Mouse (Mus musculus): ENCODE results near the gene Dgkz.

Dgkz gene

GRCm38 (mm10) chr2:91996006-91996405 is 20.3 kb upstream of the Dgkz start:
- CTCF ChIA-PET, result no interaction called here

- CTCF ChIA-PET, result no interaction called here
Observed at GRCm38 (mm10) chr2:91993409-91993808, 17.7 kb upstream of the Dgkz start.

- CTCF ChIA-PET, result interaction anchor here (0.7 kb wide), 1 partner anchor 167 kb away, joined by 3 read pairs; no protein-coding TSS in a partner anchor
Observed at GRCm38 (mm10) chr2:91989750-91990149, 14.1 kb upstream of the Dgkz start.

GRCm38 (mm10) chr2:91987542-91987941 is 11.9 kb upstream of the Dgkz start:
- CTCF ChIA-PET, result interaction anchor here (0.5 to 1.8 kb wide), 6 partner anchors 13 to 70 kb away, joined by 3 to 27 read pairs (median 3); no protein-coding TSS in a partner anchor

- CTCF ChIA-PET, result interaction anchor here (1.3 to 1.6 kb wide), 2 partner anchors 11 to 43 kb away, joined by 3 to 4 read pairs; no protein-coding TSS in a partner anchor
Observed at GRCm38 (mm10) chr2:91986071-91986470, 10.4 kb upstream of the Dgkz start.

GRCm38 (mm10) chr2:91984906-91985525 is 9.4 kb upstream of the Dgkz start:
- CTCF ChIA-PET, result interaction anchor here (0.7 to 1.6 kb wide), 2 partner anchors 42 to 389 kb away, joined by 3 to 4 read pairs; partner anchors contain the start of genes Large2 and Pex16

GRCm38 (mm10) chr2:91984439-91984838 is 8.8 kb upstream of the Dgkz start:
- CTCF ChIA-PET, result interaction anchor here (0.5 to 1.0 kb wide), 4 partner anchors 9 to 494 kb away, joined by 3 to 4 read pairs (median 4); partner anchors contain the start of genes Dgkz, Large2 and Pex16

- CTCF ChIA-PET, result no interaction called here
Observed at GRCm38 (mm10) chr2:91980830-91981229, 5.2 kb upstream of the Dgkz start.

GRCm38 (mm10) chr2:91980245-91980644 is 4.6 kb upstream of the Dgkz start:
- CTCF ChIA-PET, result no interaction called here

- CTCF ChIA-PET, result interaction anchor here (1.4 kb wide), 1 partner anchor 13 kb away, joined by 3 read pairs; no protein-coding TSS in a partner anchor
Observed at GRCm38 (mm10) chr2:91978547-91978946, 2.9 kb upstream of the Dgkz start.

- CTCF ChIA-PET, result interaction anchor here (1.4 kb wide), 1 partner anchor 12 kb away, joined by 3 read pairs; no protein-coding TSS in a partner anchor
Observed at GRCm38 (mm10) chr2:91977960-91978359, 2.3 kb upstream of the Dgkz start.

- CTCF ChIA-PET, result interaction anchor here (0.5 to 0.7 kb wide), 3 partner anchors 12 to 31 kb away, joined by 3 to 15 read pairs (median 3); no protein-coding TSS in a partner anchor
Observed at GRCm38 (mm10) chr2:91973416-91974135, 2.1 kb downstream of the Dgkz start.

GRCm38 (mm10) chr2:91972121-91972566 is 3.5 kb downstream of the Dgkz start:
- CTCF ChIA-PET, result interaction anchor here (0.6 kb wide), 1 partner anchor 84 kb away, joined by 4 read pairs; no protein-coding TSS in a partner anchor

GRCm38 (mm10) chr2:91971231-91972097 is 4.2 kb downstream of the Dgkz start:
- CTCF ChIA-PET, result no interaction called here

GRCm38 (mm10) chr2:91967962-91968361 is 7.7 kb downstream of the Dgkz start:
- CTCF ChIA-PET, result no interaction called here

- CTCF ChIA-PET, result no interaction called here
Observed at GRCm38 (mm10) chr2:91966367-91966766, 9.3 kb downstream of the Dgkz start.

GRCm38 (mm10) chr2:91965417-91965816 is 10.2 kb downstream of the Dgkz start:
- CTCF ChIA-PET, result interaction anchor here (1.0 kb wide), 2 partner anchors 13 to 93 kb away, joined by 3 read pairs; no protein-coding TSS in a partner anchor

GRCm38 (mm10) chr2:91964610-91965204 is 11.0 kb downstream of the Dgkz start:
- CTCF ChIA-PET, result interaction anchor here (0.5 to 1.0 kb wide), 2 partner anchors 18 to 94 kb away, joined by 3 to 4 read pairs; no protein-coding TSS in a partner anchor

- CTCF ChIA-PET, result interaction anchor here (0.6 kb wide), 2 partner anchors 418 to 994 kb away, joined by 6 to 16 read pairs; no protein-coding TSS in a partner anchor
Observed at GRCm38 (mm10) chr2:91963443-91963932, 12.2 kb downstream of the Dgkz start.

GRCm38 (mm10) chr2:91962864-91963401 is 12.7 kb downstream of the Dgkz start:
- CTCF ChIA-PET, result interaction anchor here (0.6 kb wide), 2 partner anchors 418 to 471 kb away, joined by 6 to 9 read pairs; partner anchors contain the start of gene Cry2
